Mouse (Mus musculus) thymus, postnatal 14 days (tissue): ENCODE results near the gene Gngt2.

Experiments
- DNase-seq: peaks from one replicate; pipeline ENCODE4 v3.0.0; 2021

Gngt2 gene

DNA sequence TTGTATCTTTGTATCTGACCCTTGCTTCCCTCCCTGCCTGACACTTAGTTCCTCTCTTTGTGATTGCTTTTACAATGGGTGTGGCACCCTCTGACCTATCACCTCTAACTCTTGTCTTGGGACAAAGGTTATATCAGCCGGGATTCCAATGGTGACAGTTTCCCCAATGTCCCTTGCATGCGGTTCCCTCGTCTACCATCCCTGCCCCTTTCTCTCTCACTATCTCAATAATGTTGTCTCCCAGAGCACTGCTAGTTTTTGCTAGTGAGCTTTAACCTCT, 9.9 kb upstream of the Gngt2 start:
- DNase-seq: no peak

DNA sequence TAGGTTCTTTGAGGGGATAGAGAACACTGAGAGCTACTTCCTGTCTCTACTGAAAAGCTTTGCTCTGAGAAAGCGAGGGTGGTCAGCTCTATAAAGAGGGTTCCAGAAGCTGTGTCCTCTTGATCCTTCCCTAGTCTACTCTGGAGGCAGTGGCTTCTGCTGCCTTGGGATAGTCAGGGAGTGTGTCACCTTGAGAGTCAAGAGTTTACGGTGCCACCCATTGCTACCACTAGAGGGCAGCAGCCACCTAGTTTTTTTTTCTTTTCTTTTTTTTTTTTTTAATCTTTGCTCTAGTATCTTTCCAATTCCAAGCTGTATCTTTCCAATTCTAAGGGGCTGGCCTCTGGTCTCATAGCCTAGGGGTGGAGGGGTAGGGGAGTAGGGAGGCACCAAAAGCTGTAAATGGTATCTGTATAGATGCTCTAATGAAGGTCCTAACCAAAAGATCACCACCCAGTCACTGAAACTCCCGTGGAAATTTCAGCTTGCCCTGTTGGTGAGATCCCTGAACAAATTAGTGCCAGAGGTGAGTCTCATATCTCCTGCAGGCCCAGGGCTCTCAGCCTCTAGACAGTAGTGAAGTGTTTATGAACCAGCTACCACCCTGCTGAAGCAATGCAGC, 9.4 kb upstream of the Gngt2 start:
- peak; percentile 78 for DNase-seq

DNA sequence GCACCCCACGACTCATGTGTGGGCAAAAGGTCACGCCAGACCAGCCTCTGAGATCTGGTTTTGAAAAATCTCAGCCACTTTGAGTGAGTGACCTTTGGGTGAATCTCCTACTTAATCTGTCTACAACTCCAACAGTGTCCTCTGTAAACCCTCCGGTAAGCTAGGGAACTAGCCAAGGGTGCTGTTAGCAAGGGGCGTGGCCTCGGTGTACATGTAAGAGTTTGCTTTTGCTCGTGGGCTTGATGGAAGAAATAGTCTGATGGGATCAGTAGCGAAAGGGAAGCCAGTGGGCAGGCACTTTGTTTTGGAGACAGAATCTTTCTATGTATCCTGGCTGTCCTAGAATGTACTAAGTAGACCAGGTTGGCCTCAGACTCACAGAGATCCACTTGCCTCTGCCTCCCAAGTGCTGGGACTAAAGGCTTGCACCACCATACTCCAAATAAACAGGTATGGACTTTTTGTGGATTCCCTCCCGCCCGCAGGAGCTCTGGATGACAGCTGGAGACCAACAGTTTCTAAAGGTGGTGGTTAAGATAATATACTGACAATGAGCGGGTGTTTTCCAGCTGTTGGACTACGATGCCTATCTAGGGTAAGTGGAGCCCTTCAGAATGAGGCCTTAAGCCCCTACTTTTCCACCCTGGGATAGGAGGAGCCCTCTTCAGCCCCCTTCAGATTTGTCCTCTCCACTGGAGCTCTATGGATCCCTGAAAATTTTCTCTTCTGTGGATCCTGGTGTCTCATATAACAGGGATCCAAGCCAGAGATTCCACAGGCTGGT, 8.6 kb upstream of the Gngt2 start:
- DNase-seq: peak; percentile 34

GRCm38 (mm10) chr11:95829526-95830050, 7.4 kb upstream of the Gngt2 start:
- DNase-seq: peak; percentile 38

DNA sequence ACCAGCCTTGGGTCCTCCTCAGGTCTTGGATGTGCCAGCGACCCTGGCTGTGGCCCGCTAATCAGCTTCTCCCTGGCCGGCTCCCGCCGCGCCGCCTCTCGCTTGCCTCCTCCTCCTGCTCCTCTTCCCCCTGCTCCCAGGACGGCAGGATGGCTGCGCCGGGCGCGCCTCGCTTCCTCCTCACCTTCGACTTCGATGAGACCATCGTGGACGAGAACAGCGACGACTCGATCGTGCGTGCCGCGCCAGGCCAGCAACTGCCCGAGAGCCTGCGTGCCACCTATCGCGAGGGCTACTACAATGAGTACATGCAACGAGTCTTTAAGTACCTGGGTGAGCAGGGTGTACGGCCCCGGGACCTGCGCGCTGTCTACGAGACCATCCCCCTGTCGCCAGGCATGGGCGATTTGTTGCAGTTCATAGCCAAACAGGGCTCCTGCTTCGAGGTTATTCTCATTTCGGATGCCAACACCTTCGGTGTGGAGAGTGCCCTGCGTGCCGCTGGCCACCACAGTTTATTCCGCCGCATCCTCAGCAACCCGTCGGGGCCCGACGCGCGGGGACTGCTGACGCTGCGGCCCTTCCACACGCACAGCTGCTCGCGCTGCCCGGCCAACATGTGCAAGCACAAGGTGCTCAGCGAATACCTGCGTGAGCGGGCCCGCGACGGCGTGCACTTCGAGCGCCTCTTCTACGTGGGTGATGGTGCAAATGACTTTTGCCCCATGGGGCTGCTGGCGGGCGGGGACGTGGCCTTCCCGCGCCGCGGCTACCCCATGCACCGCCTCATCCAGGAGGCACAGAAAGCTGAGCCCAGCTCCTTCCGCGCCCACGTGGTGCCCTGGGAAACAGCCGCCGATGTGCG, 6.4 kb upstream of the Gngt2 start:
- peak; percentile 79 for DNase-seq

GRCm38 (mm10) chr11:95831276-95831619, 5.8 kb upstream of the Gngt2 start:
- DNase-seq: no peak

DNA sequence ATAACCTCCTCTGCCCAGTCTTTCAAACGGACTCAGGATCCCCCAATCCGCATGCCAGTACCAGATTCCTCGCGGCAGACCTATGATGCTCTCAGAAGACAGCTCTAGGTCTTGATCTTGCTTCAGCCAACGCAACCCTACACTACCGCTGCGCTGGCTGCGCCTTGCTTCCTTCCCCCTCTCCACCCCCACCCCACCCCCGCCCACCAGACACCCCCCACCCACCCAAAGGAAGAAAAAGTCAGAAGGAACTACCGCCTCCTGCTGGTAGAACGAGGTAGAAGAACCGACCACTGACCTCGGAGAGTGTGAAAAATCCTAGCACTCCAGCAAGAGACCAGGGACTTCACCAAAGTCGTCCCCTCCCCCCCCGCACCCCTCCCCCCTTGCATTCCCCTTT, 5.4 kb upstream of the Gngt2 start:
- peak; percentile 51 for DNase-seq

DNA sequence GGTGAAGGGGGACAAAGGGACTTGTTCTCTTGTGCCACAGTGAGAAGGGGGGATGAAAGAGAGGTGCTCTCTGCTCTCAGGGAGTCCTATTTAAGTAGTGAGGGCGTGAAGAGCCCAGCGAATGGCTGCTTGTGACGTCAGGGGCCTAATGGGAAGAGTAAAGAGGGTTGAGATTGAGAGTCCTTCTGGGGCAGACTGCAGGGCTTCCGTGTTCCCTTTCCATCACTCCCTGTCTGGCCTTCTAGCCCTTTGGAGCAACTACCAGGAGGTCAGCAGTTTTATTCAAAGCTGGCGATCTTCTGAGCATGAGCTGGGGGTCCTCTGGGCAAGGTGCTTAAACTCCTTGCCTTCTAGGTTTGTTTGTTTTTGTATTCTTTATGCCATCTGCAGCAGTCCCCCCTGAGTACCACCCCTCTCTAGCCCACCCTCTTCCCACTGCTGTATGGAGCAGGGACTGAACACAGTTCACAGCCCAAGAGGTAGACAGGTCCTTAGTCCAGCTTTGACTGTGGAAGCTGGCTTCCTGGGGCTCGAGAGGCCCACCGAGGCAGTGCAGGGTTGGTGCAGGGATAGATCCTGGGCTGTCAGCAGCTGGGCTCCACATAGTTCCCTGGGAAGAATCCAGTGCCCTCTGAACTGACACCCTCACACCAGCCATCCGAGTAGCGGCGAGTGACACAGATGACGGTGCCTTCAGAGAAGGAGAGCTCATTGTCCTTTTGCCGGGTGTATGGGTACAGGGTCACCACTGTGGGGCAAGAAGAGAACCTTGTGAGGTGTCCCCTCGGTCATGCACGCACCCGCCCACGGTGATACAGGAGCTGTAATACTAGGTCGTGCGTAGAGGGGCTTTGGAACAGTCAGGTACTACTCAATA, 4.6 kb upstream of the Gngt2 start:
- DNase-seq: peak; percentile 40

DNA sequence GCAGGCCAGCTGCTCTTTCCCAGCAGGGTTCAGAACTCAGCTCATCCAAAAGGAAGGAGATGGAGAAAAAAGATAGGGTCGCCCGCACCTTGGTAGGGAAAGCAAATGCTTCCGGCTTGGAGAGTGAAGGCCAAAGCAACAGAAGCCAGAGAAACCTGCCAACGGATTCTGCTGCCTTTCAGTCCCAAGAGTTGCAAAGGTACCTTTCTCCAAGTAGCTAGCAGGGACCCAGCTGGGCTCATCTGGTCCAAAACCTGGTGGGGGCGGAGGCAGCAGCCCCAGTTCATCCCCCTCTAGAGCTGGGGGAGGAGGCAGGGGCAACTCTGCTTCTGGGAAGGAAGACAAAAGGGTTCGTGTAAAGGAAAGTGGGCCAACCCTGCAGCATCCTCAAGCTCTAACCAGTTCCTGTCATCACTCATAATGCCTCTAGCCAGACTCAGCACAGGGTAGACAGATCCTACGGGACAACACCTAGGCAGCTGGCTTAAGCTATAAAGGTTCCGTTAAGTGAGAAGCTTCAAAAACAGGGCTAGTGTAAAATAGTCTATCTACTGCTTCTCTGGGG, 3.9 kb upstream of the Gngt2 start:
- peak; percentile 82 for DNase-seq

GRCm38 (mm10) chr11:95833631-95834142, 3.3 kb upstream of the Gngt2 start:
- DNase-seq: peak; percentile 74

- DNase-seq: peak; percentile 97
Observed at GRCm38 (mm10) chr11:95834143-95834667, 2.8 kb upstream of the Gngt2 start.

- DNase-seq: peak; percentile 81
Observed at GRCm38 (mm10) chr11:95834742-95835710, 2.0 kb upstream of the Gngt2 start.

- DNase-seq: no peak
Observed at GRCm38 (mm10) chr11:95835832-95836231, 1.2 kb upstream of the Gngt2 start.

DNA sequence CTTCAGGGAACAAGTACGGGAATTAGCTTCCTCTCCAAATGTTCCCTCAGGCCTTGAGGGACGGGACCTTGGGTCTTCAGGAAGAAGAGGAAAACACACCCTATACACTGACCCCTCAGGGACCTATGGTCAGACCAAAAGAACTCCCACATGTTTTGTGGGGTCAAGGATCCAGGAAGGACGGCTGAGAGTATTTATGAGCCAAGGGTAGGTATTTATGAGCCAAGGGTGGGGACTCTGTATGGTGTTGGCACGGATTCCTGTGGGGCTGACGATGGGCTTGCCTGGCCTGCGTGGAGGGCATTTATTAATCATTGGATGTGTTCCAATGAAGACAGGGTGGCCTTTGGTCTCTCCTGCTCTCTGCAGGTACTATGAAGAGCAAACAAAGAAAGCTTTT, 583 bp upstream of the Gngt2 start:
- no peak for DNase-seq

DNA sequence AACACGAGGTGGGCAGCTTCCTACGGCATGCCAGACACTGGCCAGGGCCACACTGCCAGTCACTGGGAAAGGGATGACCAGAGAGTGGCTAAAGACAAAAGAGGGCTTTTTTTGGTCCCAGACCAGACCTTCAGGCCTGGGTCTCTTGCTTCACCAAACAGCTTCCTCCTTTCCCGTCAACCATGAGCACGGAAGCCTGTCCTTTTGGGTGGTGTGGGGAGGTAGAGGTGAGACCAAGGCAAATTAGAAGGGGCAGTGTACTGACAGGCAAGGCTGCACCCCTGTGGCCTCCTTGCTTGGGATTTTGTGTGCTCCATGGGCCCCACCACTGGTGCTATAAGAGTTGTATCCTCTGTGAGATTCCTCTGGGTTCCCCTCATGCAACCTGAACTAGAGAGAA, 1.6 kb downstream of the Gngt2 start:
- no peak for DNase-seq

DNA sequence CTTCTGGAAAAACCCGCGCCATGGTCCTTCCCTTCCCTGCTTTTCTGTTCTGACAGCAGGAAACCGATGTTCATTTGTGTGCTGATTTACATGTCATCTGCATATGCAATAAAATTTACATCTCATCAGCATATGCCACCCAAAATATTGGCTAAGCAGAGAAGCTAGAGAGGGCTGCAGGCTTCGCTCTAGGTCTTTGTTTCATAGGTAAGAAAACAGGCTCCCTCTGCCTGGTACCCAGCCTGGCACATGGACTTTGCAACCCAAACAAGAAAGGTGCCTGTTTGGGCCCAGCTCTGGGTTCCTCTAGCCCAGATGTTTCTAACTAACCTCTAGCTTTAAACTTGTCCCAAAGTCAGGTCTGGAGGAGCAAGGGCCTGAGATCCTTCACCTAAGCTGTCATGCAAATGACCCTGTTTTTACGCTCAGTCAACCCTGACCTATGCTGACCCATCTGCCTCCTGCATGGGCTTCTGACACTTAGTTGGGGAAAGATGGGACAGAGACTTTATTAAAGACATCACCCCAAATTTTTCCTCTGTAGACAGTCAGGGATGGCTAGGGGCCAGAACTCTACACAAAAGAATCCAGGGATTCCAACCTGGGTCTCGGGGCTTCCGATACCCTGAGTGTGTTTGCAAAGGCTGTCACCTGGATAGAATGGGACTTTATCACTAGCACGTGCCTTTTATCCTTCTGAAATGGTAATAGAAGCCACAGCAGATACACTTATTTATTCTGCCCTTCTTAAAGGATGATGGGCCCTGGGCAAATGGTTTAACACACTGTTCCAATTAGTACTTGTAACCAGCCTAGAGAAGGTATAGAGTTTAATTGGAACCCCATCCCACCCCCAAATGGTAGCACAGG, 2.2 kb downstream of the Gngt2 start:
- DNase-seq: peak; percentile 51

GRCm38 (mm10) chr11:95840694-95841497, 3.9 kb downstream of the Gngt2 start:
- DNase-seq: peak; percentile 27

GRCm38 (mm10) chr11:95841498-95841830, 4.4 kb downstream of the Gngt2 start:
- peak; percentile 44 for DNase-seq
